Mouse (Mus musculus): Measurements from ENCODE around the gene Dync1i1.

Gene Dync1i1

GRCm38 (mm10) chr6:6038773-6039550 lies 313.5 kb downstream of the Dync1i1 start:
- 0 out of 2 replicates have a peak, but pooled peaks have one; percentile 45 for ATAC-seq (ENCODE audit: insufficient number of reproducible peaks, low FRiP score, low TSS enrichment)

- ATAC-seq (ENCODE audit: insufficient number of reproducible peaks, low FRiP score, low TSS enrichment), result no peak
Measured at GRCm38 (mm10) chr6:6046729-6047424, 321.4 kb downstream of the Dync1i1 start.

GRCm38 (mm10) chr6:6052696-6053095 lies 327.3 kb downstream of the Dync1i1 start:
- no peak for ATAC-seq (ENCODE audit: insufficient number of reproducible peaks, low FRiP score, low TSS enrichment)

GRCm38 (mm10) chr6:6053946-6054345 lies 328.5 kb downstream of the Dync1i1 start:
- ATAC-seq (ENCODE audit: insufficient number of reproducible peaks, low FRiP score, low TSS enrichment), result no peak

- no peak for ATAC-seq (ENCODE audit: insufficient number of reproducible peaks, low FRiP score, low TSS enrichment)
Measured at GRCm38 (mm10) chr6:6058548-6058947, 333.1 kb downstream of the Dync1i1 start.

- ATAC-seq (ENCODE audit: insufficient number of reproducible peaks, low FRiP score, low TSS enrichment), result no peak
Measured at GRCm38 (mm10) chr6:6067201-6067600, 341.8 kb downstream of the Dync1i1 start.

- no peak for ATAC-seq (ENCODE audit: insufficient number of reproducible peaks, low FRiP score, low TSS enrichment)
Measured at GRCm38 (mm10) chr6:6070015-6070414, 344.6 kb downstream of the Dync1i1 start.

GRCm38 (mm10) chr6:6071038-6071437 lies 345.6 kb downstream of the Dync1i1 start:
- ATAC-seq (ENCODE audit: insufficient number of reproducible peaks, low FRiP score, low TSS enrichment), result no peak

- no peak for ATAC-seq (ENCODE audit: insufficient number of reproducible peaks, low FRiP score, low TSS enrichment)
Measured at GRCm38 (mm10) chr6:6075940-6076447, 350.6 kb downstream of the Dync1i1 start.

GRCm38 (mm10) chr6:6077234-6077633 lies 351.8 kb downstream of the Dync1i1 start:
- no peak for ATAC-seq (ENCODE audit: insufficient number of reproducible peaks, low FRiP score, low TSS enrichment)

Measured in cerebellum, adult (tissue).